Mouse (Mus musculus) MEL (cell line): Measurements from ENCODE around the gene Mtor. TPM values are rescaled to one million over a fixed set of nuclear protein-coding genes. Genes with fewer than 3 reads are reported as not detected.

Source experiments
- DNase-seq: peaks from one replicate; pipeline ENCODE4 v3.0.0; 2011; ENCODE audit warnings: low read depth, low spot score
- H3K27ac ChIP-seq: 2 replicates; pipeline ENCODE4 v1.5.1; 2012; ENCODE audit warnings: low read depth, mild to moderate bottlenecking, control low read depth, low read length, moderate library complexity; ENCODE audit not compliant: control insufficient read depth
- H3K27me3 ChIP-seq, 2 experiments: fragments of 150-350 bp in 1 of 2; sonication (generic) in 1 of 2; 2 replicates each; pipeline ENCODE4 v1.6.1; 2012; ENCODE audit warnings: low read length in 2 of 2, mild to moderate bottlenecking in 2 of 2, improper control_type of control experiment in 1 of 2, moderate library complexity in 1 of 2; ENCODE audit not compliant: insufficient read depth in 2 of 2, control insufficient read depth in 1 of 2
- H3K36me3 ChIP-seq, 2 experiments: 2 replicates each; pipeline ENCODE4 v1.6.1; 2012 to 2014; ENCODE audit warnings: low read length in 2 of 2, improper control_type of control experiment in 1 of 2, inconsistent platforms in 1 of 2, mild to moderate bottlenecking in 1 of 2; ENCODE audit not compliant: insufficient read depth in 2 of 2, control insufficient read depth in 1 of 2
- H3K4me1 ChIP-seq, 2 experiments: fragments of 150-350 bp in 1 of 2; sonication (generic) in 1 of 2; 2 replicates each; pipeline ENCODE4 v1.6.1; 2012; ENCODE audit warnings: low read length in 2 of 2, improper control_type of control experiment in 1 of 2, mild to moderate bottlenecking in 1 of 2; ENCODE audit not compliant: insufficient read depth in 2 of 2, control insufficient read depth in 1 of 2
- H3K4me3 ChIP-seq, 2 experiments: fragments of 150-350 bp in 1 of 2; sonication (generic) in 1 of 2; 2 replicates each; pipeline ENCODE4 v1.5.1; 2012; ENCODE audit warnings: low read depth in 2 of 2, low read length in 2 of 2, mild to moderate bottlenecking in 2 of 2, moderate library complexity in 2 of 2, control low read depth in 1 of 2, improper control_type of control experiment in 1 of 2; ENCODE audit not compliant: control insufficient read depth in 1 of 2, insufficient read depth in 1 of 2
- H3K79me2 ChIP-seq: 2 replicates; pipeline ENCODE4 v1.6.1; 2012; ENCODE audit warnings: mild to moderate bottlenecking, low read length, moderate library complexity; ENCODE audit not compliant: control insufficient read depth, poor library complexity, insufficient read depth
- H3K9ac ChIP-seq: 2 replicates; pipeline ENCODE4 v1.6.1; 2012; ENCODE audit warnings: low read depth, mild to moderate bottlenecking, control low read depth, low read length, moderate library complexity; ENCODE audit not compliant: control insufficient read depth, poor library complexity, severe bottlenecking
- H3K9me3 ChIP-seq: fragments of 150-350 bp; sonication (generic); replicated peaks from 2 replicates; pipeline ENCODE4 v1.6.1; 2012; ENCODE audit warnings: mild to moderate bottlenecking, low read length, improper control_type of control experiment, moderate library complexity; ENCODE audit not compliant: insufficient read depth
- BHLHE40 ChIP-seq: IDR thresholded peaks from 2 replicates; pipeline ENCODE4 v1.6.1; 2012; ENCODE audit warnings: low read depth, mild to moderate bottlenecking, inconsistent platforms, low read length, improper control_type of control experiment, borderline replicate concordance
- CHD1 ChIP-seq: IDR thresholded peaks from 2 replicates; pipeline ENCODE4 v1.6.1; 2012; ENCODE audit warnings: low read depth, mild to moderate bottlenecking, inconsistent platforms, low read length, improper control_type of control experiment
- CHD2 ChIP-seq: IDR thresholded peaks from 2 replicates; pipeline ENCODE4 v1.6.1; 2011; ENCODE audit warnings: low read length, improper control_type of control experiment
- CTCF ChIP-seq, 3 experiments: IDR thresholded peaks in 2 of 3; conservative IDR thresholded peaks in 1 of 3; 2 replicates each; pipeline ENCODE4 v1.5.1; 2011 to 2012; ENCODE audit warnings: low read length in 3 of 3, low read depth in 2 of 3, mild to moderate bottlenecking in 2 of 3, improper control_type of control experiment in 1 of 3, inconsistent platforms in 1 of 3, mixed read lengths in 1 of 3, moderate library complexity in 1 of 3; ENCODE audit not compliant: control insufficient read depth in 1 of 3, insufficient read depth in 1 of 3, poor library complexity in 1 of 3, severe bottlenecking in 1 of 3
- E2F4 ChIP-seq: IDR thresholded peaks from 2 replicates; pipeline ENCODE4 v1.6.1; 2011; ENCODE audit warnings: low read depth, low read length, improper control_type of control experiment, borderline replicate concordance
- ELF1 ChIP-seq: IDR thresholded peaks from 2 replicates; pipeline ENCODE4 v1.6.1; 2014; ENCODE audit warnings: low read depth, mild to moderate bottlenecking, inconsistent platforms, low read length, improper control_type of control experiment, moderate library complexity
- EP300 ChIP-seq, 2 experiments: IDR thresholded peaks; 2 replicates each; pipeline ENCODE4 v1.6.1; 2011; ENCODE audit warnings: improper control_type of control experiment in 2 of 2, low read length in 2 of 2, low read depth in 1 of 2, mild to moderate bottlenecking in 1 of 2
- GABPA ChIP-seq: IDR thresholded peaks from 2 replicates; pipeline ENCODE4 v1.6.1; 2012; ENCODE audit warnings: low read depth, mild to moderate bottlenecking, inconsistent platforms, low read length, improper control_type of control experiment, moderate library complexity
- GATA1 ChIP-seq: IDR thresholded peaks from 2 replicates; pipeline ENCODE4 v1.6.1; 2011; ENCODE audit warnings: low read depth, low read length, improper control_type of control experiment
- JUND ChIP-seq: IDR thresholded peaks from 2 replicates; pipeline ENCODE4 v1.6.1; 2011; ENCODE audit warnings: low read depth, mild to moderate bottlenecking, improper control_type of control experiment, low read length
- MAZ ChIP-seq: IDR thresholded peaks from 2 replicates; pipeline ENCODE4 v1.6.1; 2012; ENCODE audit warnings: low read depth, mild to moderate bottlenecking, inconsistent platforms, low read length, improper control_type of control experiment
- MEF2A ChIP-seq: IDR thresholded peaks from 2 replicates; pipeline ENCODE4 v1.6.1; 2014; ENCODE audit warnings: low read depth, mild to moderate bottlenecking, inconsistent platforms, low read length, improper control_type of control experiment; ENCODE audit not compliant: poor library complexity, insufficient replicate concordance, severe bottlenecking; ENCODE audit errors: extremely low read depth
- MYB ChIP-seq: IDR thresholded peaks from 2 replicates; pipeline ENCODE4 v1.6.1; 2011; ENCODE audit warnings: mild to moderate bottlenecking, low read depth, low read length, improper control_type of control experiment
- NRF1 ChIP-seq: IDR thresholded peaks from 2 replicates; pipeline ENCODE4 v1.6.1; 2014; ENCODE audit warnings: low read depth, mild to moderate bottlenecking, inconsistent platforms, low read length, improper control_type of control experiment, moderate library complexity; ENCODE audit not compliant: poor library complexity, insufficient read depth, severe bottlenecking
- POLR2A ChIP-seq, 2 experiments: IDR thresholded peaks; 2 replicates each; pipeline ENCODE4 v1.6.1; 2011 to 2012; ENCODE audit warnings: low read length in 2 of 2, mild to moderate bottlenecking in 2 of 2, control low read depth in 1 of 2, improper control_type of control experiment in 1 of 2, low read depth in 1 of 2, moderate library complexity in 1 of 2; ENCODE audit not compliant: control insufficient read depth in 1 of 2, insufficient read depth in 1 of 2, poor library complexity in 1 of 2
- POLR2AphosphoS2 ChIP-seq: IDR thresholded peaks from 2 replicates; pipeline ENCODE4 v1.6.1; 2011; ENCODE audit warnings: low read length, improper control_type of control experiment
- RAD21 ChIP-seq: IDR thresholded peaks from 2 replicates; pipeline ENCODE4 v1.6.1; 2011; ENCODE audit warnings: mild to moderate bottlenecking, low read depth, low read length, improper control_type of control experiment
- RCOR1 ChIP-seq: IDR thresholded peaks from 2 replicates; pipeline ENCODE4 v1.6.1; 2012; ENCODE audit warnings: low read depth, mild to moderate bottlenecking, inconsistent platforms, low read length, improper control_type of control experiment
- SMC3 ChIP-seq: IDR thresholded peaks from 2 replicates; pipeline ENCODE4 v1.6.1; 2011; ENCODE audit warnings: low read depth, low read length, improper control_type of control experiment
- TBP ChIP-seq: IDR thresholded peaks from 2 replicates; pipeline ENCODE4 v1.8.0; 2011; ENCODE audit warnings: low read depth, low read length, improper control_type of control experiment
- TCF12 ChIP-seq: IDR thresholded peaks from 2 replicates; pipeline ENCODE4 v1.6.1; 2014; ENCODE audit warnings: low read depth, mild to moderate bottlenecking, inconsistent platforms, low read length, improper control_type of control experiment, moderate library complexity
- USF1 ChIP-seq: IDR thresholded peaks from 2 replicates; pipeline ENCODE4 v1.6.1; 2014; ENCODE audit warnings: low read depth, mild to moderate bottlenecking, inconsistent platforms, low read length, improper control_type of control experiment, moderate library complexity
- USF2 ChIP-seq, 2 experiments: IDR thresholded peaks; 2 replicates each; pipeline ENCODE4 v1.6.1; 2011 to 2012; ENCODE audit warnings: improper control_type of control experiment in 2 of 2, low read length in 2 of 2, borderline replicate concordance in 1 of 2, inconsistent platforms in 1 of 2, low read depth in 1 of 2, mild to moderate bottlenecking in 1 of 2; ENCODE audit not compliant: insufficient read depth in 1 of 2
- ZC3H11A ChIP-seq: IDR thresholded peaks from 2 replicates; pipeline ENCODE4 v1.6.1; 2012; ENCODE audit warnings: low read depth, mild to moderate bottlenecking, inconsistent platforms, low read length, improper control_type of control experiment
- ZKSCAN1 ChIP-seq: IDR thresholded peaks from 2 replicates; pipeline ENCODE4 v1.6.1; 2012; ENCODE audit warnings: low read depth, mild to moderate bottlenecking, inconsistent platforms, low read length, improper control_type of control experiment, moderate library complexity
- ZMIZ1 ChIP-seq: IDR thresholded peaks from 2 replicates; pipeline ENCODE4 v1.6.1; 2012; ENCODE audit warnings: low read depth, mild to moderate bottlenecking, inconsistent platforms, low read length, improper control_type of control experiment, moderate library complexity
- ZNF384 ChIP-seq: IDR thresholded peaks from 2 replicates; pipeline ENCODE4 v1.6.1; 2012; ENCODE audit warnings: low read depth, mild to moderate bottlenecking, inconsistent platforms, low read length, improper control_type of control experiment
- polyA plus RNA-seq, 2 experiments: library from polyadenylated mRNA; stranded (reverse) in 1 of 2; unstranded in 1 of 2; fragments of >175 nt in 1 of 2; fragments of >200 nt in 1 of 2; gene quantifications; 2 replicates each; pipeline versions ENCODE4 v1.2.1 to v1.2.4; 2012; ENCODE audit warnings: low replicate concordance in 2 of 2, low read depth in 1 of 2; ENCODE audit not compliant: insufficient read length in 2 of 2, insufficient read depth in 1 of 2, missing spikeins in 1 of 2
- total RNA-seq: library from RNA; depleted of rRNA; stranded (reverse); fragments of 300-350 nt; gene quantifications from 2 replicates; pipeline ENCODE4 v1.2.3, GENCODE M21; 2012

Gene Mtor
- total and polyA plus RNA-seq, 3 experiments = 23.9 to 35.2 TPM; not detected in 1

DNA sequence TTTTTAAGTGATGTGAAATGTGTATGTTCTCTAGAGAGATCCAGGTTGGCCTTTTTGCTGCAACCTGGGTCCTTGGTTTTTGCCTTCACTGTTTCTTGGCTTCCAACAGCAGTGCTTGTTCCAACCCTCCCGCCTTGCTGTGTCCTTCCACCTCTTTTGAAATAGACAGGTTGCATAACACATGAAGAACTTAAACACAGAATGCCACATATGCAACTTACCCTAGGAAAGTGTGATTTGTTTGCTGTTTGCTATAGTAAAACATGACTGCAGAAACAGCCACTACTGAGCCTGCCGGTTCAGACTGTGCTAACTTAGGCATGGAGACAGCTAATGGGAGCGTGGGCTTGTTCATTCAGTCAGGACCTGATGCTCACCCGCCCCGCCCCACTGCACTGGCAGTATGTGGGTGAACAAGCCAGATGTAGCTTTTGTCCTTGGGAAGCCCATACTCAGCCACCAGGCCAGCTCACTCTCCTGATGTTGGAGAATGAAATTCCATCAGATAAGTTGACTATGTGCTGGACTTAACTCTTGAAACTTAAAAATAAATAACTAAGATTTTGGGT lies 18.2 kb downstream of the Mtor start:
- H3K27me3 ChIP-seq = no peaks in the 10 kb centered on the region
- H3K4me3 ChIP-seq = no peak overlapping the region
- H3K9ac ChIP-seq = no peak overlapping the region
- no peak for TF ChIP-seq ZC3H11A
- no peak for TF ChIP-seq SMC3
- TF ChIP-seq ZKSCAN1 = no peak
- no peak for TF ChIP-seq RAD21
- no peak for TF ChIP-seq BHLHE40
- TF ChIP-seq ZNF384 = no peak
- no peak for TF ChIP-seq EP300 (IDR thresholded peaks at IDR 0.05; ENCODE audit: low read depth in 1 of 2, low read length in 2 of 2)
- TF ChIP-seq RCOR1 = no peak
- no peak for TF ChIP-seq USF2 (IDR thresholded peaks at IDR 0.05; ENCODE audit: borderline replicate concordance in 1 of 2, insufficient read depth in 1 of 2, low read depth in 1 of 2, low read length in 2 of 2)
- no peak for TF ChIP-seq NRF1
- TF ChIP-seq ZMIZ1 = no peak
- TF ChIP-seq E2F4 = no peak
- no peak for TF ChIP-seq ELF1
- TF ChIP-seq TCF12 = no peak
- no peak for TF ChIP-seq CHD1
- TF ChIP-seq MAZ = no peak
- no peak for TF ChIP-seq GABPA
- TF ChIP-seq USF1 = no peak
- no peak for TF ChIP-seq GATA1
- H3K9me3 ChIP-seq = no peaks in the 10 kb centered on the region
- no peak for DNase-seq
- no peaks in the 10 kb centered on the region for H3K4me1 ChIP-seq
- no peaks in the 10 kb centered on the region; a peak in 2 of 4 replicates for H3K36me3 ChIP-seq
- no peaks in the 10 kb centered on the region for H3K79me2 ChIP-seq
- no peak overlapping the region for H3K27ac ChIP-seq

DNA sequence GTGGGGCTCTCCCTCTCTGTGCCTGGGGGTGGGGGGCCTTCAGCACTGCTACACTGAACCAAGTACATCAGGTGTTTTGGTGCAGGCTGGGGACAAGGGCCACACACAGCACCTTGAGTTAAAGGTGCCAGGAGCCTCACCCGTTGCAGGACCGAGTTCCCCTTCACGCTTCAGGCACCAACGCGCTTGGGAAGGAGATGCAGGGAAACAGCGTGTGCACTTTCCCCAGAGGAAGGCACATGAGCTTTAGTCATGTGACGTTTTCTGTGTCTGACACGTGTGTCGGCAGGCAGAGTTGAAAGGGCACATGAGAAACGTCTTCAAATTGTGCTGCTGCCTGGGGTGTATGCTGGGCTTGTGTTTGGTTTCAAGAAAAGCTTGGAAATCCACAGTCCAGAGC lies 20.0 kb downstream of the Mtor start:
- Histone ChIP-seq H3K9ac (no peak overlapping the region), H3K27ac (no peak overlapping the region)
- no peak for DNase-seq

More for the DNA sequence above, 20.0 kb downstream of the Mtor start:
- no peaks in the 10 kb centered on the region; a peak in 2 of 4 replicates for H3K36me3 ChIP-seq
- H3K9me3 ChIP-seq = no peaks in the 10 kb centered on the region
- H3K4me1 ChIP-seq = no peaks in the 10 kb centered on the region
- H3K4me3 ChIP-seq = no peak overlapping the region
- H3K79me2 ChIP-seq = no peaks in the 10 kb centered on the region
- TF ChIP-seq POLR2A (IDR thresholded peaks at IDR 0.05; ENCODE audit: control insufficient read depth in 1 of 2, insufficient read depth in 1 of 2, low read depth in 1 of 2, low read length in 2 of 2, poor library complexity in 1 of 2) (no peak), BHLHE40 (no peak), TBP (no peak), MYB (no peak), JUND (no peak), CHD2 (no peak), MEF2A (no peak), POLR2AphosphoS2 (no peak), CTCF (IDR thresholded peaks at IDR 0.05 in 2 of 3, conservative IDR thresholded peaks at IDR 0.05 in 1 of 3; ENCODE audit: control insufficient read depth in 1 of 3, insufficient read depth in 1 of 3, low read depth in 2 of 3, low read length in 3 of 3, poor library complexity in 1 of 3, severe bottlenecking in 1 of 3) (no peak), E2F4 (no peak)
- TF ChIP-seq, all 39 proteins: peak for 0
- no peaks in the 10 kb centered on the region for H3K27me3 ChIP-seq
